Mouse (Mus musculus) embryonic facial prominence, embryonic 15.5 days (tissue): ENCODE data around the gene Ppef2. TPM values are rescaled to one million over a fixed set of nuclear protein-coding genes. Genes with fewer than 3 reads are reported as not detected.
"Not testable (repeated sequence)": the region's sequence is repeated elsewhere in the genome, so short reads cannot be mapped to it uniquely, and the experiment has no call there.

Source experiments
- ATAC-seq: fragments of 200-750 bp; cut with Nextera tagmentation; 2 replicates; pipeline ENCODE4 v1.8.0; 2017; ENCODE audit warnings: low read depth, moderate TSS enrichment; ENCODE audit not compliant: insufficient number of reproducible peaks, low FRiP score, low TSS enrichment
- H3K27ac ChIP-seq: fragments of 300-500 bp; sonication (generic); replicated peaks from 2 replicates; pipeline ENCODE4 v1.5.1; 2015; ENCODE audit warnings: mild to moderate bottlenecking, inconsistent platforms
- H3K27me3 ChIP-seq: fragments of 300-500 bp; sonication (generic); 2 replicates; pipeline ENCODE4 v1.6.1; 2015; ENCODE audit warnings: inconsistent platforms
- H3K36me3 ChIP-seq: fragments of 300-500 bp; sonication (generic); 2 replicates; pipeline ENCODE4 v1.6.1; 2015; ENCODE audit warnings: mild to moderate bottlenecking, inconsistent platforms
- H3K4me1 ChIP-seq: fragments of 300-500 bp; sonication (generic); 2 replicates; pipeline ENCODE4 v1.6.1; 2015; ENCODE audit warnings: inconsistent platforms
- H3K4me2 ChIP-seq: fragments of 300-500 bp; sonication (generic); replicated peaks from 2 replicates; pipeline ENCODE4 v1.6.1; 2015; ENCODE audit warnings: mild to moderate bottlenecking, inconsistent platforms
- H3K4me3 ChIP-seq: fragments of 300-500 bp; sonication (generic); replicated peaks from 2 replicates; pipeline ENCODE4 v1.5.1; 2015; ENCODE audit warnings: mild to moderate bottlenecking, inconsistent platforms
- H3K9ac ChIP-seq: fragments of 300-500 bp; sonication (generic); 2 replicates; pipeline ENCODE4 v1.6.1; 2015; ENCODE audit warnings: inconsistent platforms
- H3K9me3 ChIP-seq: fragments of 300-500 bp; sonication (generic); replicated peaks from 2 replicates; pipeline ENCODE4 v1.6.1; 2016; ENCODE audit warnings: inconsistent platforms
- WGBS: fragments of 180-500 bp; shearing (Covaris S2); methylation state at CpG from one replicate; pipeline ENCODE4 v1.1.7; 2015; 5-methylcytosine and 5-hydroxymethylcytosine counted together
- polyA plus RNA-seq: library from polyadenylated mRNA; unstranded; fragments of >200 nt; fragmentation: Nextera tagmentation; extraction: Ambion mirVana; gene quantifications from 2 replicates; pipeline ENCODE4 v1.2.1, GENCODE M21; 2015

Ppef2 gene
- polyA plus RNA-seq, 1 experiment from 2014 or later, result 0.07 TPM

DNA sequence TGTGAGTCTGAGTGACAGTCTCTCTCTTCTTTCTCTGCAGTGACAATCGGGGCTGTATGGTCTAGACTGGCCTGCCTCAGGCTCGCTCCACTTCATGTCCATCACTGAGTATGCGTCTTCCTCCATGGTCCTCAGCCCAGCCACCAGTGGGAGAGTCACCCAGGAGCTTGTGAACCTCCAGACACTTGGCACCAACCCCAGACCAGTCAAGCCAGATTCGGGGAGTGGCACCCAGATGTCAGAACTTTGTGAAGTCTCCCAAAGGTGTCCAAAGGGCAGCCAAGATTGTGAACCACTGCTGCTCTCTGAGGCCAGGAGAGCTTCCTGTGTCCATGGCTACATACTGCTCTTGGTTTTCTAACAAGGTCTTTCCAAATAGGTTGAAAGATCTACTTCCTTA lies 43.8 kb downstream of the Ppef2 start:
- H3K27me3 ChIP-seq, result no peaks in the 10 kb centered on the region
- H3K4me3 ChIP-seq, result no peak overlapping the region
- H3K4me2 ChIP-seq, result no peak overlapping the region
- no peaks in the 10 kb centered on the region for H3K4me1 ChIP-seq
- no peak overlapping the region for H3K9ac ChIP-seq
- 88% methylated on average over 4 of the region's 4 CpGs for WGBS
- no peaks in the 10 kb centered on the region for H3K9me3 ChIP-seq
- H3K27ac ChIP-seq, result no peak overlapping the region
- H3K36me3 ChIP-seq, result no peaks in the 10 kb centered on the region
- ATAC-seq, result no peak

DNA sequence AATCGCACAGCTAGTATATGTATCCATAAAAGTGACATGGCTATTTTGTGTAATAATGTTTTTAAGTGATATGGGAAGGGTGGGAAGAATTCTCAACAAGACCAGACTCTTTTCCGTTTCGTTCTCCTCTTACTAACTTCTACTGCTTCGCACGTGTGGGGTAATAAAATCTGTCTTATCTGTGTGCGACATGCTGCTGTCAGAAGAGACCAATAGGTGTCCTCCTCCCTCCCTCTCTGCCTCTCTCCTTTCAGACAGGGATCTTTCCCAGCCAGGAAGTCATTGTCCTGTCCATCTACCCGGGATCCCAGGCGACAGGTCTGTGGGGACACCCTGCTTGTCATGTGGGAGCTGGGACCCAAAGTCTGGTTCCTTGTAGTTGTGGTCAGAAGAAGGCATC lies 45.9 kb downstream of the Ppef2 start:
- no peak overlapping the region for H3K27ac ChIP-seq
- no peaks in the 10 kb centered on the region for H3K36me3 ChIP-seq
- no peak for ATAC-seq
- no peaks in the 10 kb centered on the region for H3K9me3 ChIP-seq
- no peak overlapping the region for H3K4me3 ChIP-seq
- no peaks in the 10 kb centered on the region for H3K4me1 ChIP-seq
- no peaks in the 10 kb centered on the region for H3K27me3 ChIP-seq
- H3K4me2 ChIP-seq, result no peak overlapping the region
- no peak overlapping the region for H3K9ac ChIP-seq
- WGBS, result 77% methylated on average over 8 of the region's 8 CpGs

- ATAC-seq, result no peak
- no peak overlapping the region for H3K4me3 ChIP-seq
- no peak overlapping the region for H3K4me2 ChIP-seq
- H3K27me3 ChIP-seq, result no peaks in the 10 kb centered on the region
- H3K9me3 ChIP-seq, result no peaks in the 10 kb centered on the region
- 82% methylated on average over 6 of the region's 6 CpGs for WGBS
- H3K4me1 ChIP-seq, result no peaks in the 10 kb centered on the region
- peaks cover 24% of the 10 kb centered on the region for H3K36me3 ChIP-seq
- no peak overlapping the region for H3K9ac ChIP-seq
- H3K27ac ChIP-seq, result no peak overlapping the region
Measured at GRCm38 (mm10) chr5:92206121-92206520, 50.0 kb downstream of the Ppef2 start.

- WGBS, result 88% methylated on average over 5 of the region's 5 CpGs
- Histone ChIP-seq H3K9ac (no peak overlapping the region), H3K27ac (no peak overlapping the region), H3K9me3 (no peaks in the 10 kb centered on the region), H3K4me1 (no peaks in the 10 kb centered on the region), H3K4me3 (no peak overlapping the region), H3K4me2 (no peak overlapping the region), H3K27me3 (no peaks in the 10 kb centered on the region), H3K36me3 (peaks cover 28% of the 10 kb centered on the region)
- no peak for ATAC-seq
Measured at GRCm38 (mm10) chr5:92205706-92206105, 50.4 kb downstream of the Ppef2 start.

- Histone ChIP-seq H3K4me1 (no peaks in the 10 kb centered on the region), H3K4me3 (no peak overlapping the region), H3K27ac (no peak overlapping the region), H3K4me2 (no peak overlapping the region), H3K9me3 (no peaks in the 10 kb centered on the region), H3K9ac (no peak overlapping the region), H3K36me3 (peaks cover 33% of the 10 kb centered on the region), H3K27me3 (no peaks in the 10 kb centered on the region)
- ATAC-seq, result no peak
- 92% methylated on average over 7 of the region's 7 CpGs for WGBS
Measured at GRCm38 (mm10) chr5:92205184-92205583, 50.9 kb downstream of the Ppef2 start.

DNA sequence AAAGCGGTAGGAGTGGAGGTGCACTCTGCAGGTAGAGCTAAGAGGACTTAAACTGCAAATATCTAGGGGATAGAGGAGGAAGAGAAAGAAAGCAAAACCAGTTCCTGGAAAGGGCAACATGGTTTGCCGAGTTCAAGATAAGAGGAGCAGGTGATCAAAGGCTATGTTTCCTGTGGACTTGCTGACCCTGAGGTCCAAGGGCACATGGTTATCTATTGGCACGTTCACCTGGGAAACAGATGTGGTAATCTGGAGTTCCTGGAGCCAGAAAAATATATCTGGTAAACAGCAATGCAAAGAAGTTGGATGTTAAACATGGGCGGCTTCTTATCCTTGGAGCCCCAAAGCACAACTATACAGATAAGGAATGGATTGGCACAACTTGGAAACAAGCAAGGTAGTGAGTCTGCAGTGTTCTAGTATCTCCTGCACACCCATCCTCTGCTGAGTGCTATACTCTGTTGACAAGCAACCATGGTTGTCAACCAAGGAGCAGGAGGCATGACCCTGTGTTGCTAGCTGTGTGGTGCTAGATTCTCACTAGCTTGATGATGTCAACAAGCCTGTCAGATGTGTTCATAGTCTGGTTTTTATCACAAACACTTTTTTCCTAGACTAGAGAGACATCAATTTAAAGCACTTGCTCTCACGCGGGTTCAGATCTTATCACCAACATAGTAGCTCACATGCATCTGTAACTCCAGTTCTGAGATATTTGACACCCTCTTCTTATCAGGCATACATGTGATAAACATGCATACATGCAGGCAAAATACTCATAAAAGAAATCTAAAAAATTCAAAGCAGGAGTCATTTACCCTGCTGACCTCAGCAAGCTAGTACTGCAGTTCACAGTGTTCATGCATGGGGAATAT lies 51.7 kb downstream of the Ppef2 start:
- Histone ChIP-seq H3K9me3 (no peaks in the 10 kb centered on the region), H3K36me3 (peaks cover 41% of the 10 kb centered on the region), H3K27me3 (no peaks in the 10 kb centered on the region), H3K27ac (no peak overlapping the region), H3K4me1 (no peaks in the 10 kb centered on the region), H3K4me2 (no peak overlapping the region), H3K9ac (no peak overlapping the region), H3K4me3 (no peak overlapping the region)
- no peak for ATAC-seq
- WGBS, result 82% methylated on average over 6 of the region's 6 CpGs

- no peaks in the 10 kb centered on the region for H3K27me3 ChIP-seq
- no peak overlapping the region for H3K4me3 ChIP-seq
- 86% methylated on average over 8 of the region's 8 CpGs for WGBS
- no peak for ATAC-seq
- no peaks in the 10 kb centered on the region for H3K9me3 ChIP-seq
- H3K4me1 ChIP-seq, result no peaks in the 10 kb centered on the region
- H3K27ac ChIP-seq, result no peak overlapping the region
- H3K36me3 ChIP-seq, result peaks cover 81% of the 10 kb centered on the region
- no peak overlapping the region for H3K4me2 ChIP-seq
- H3K9ac ChIP-seq, result no peak overlapping the region
Measured at GRCm38 (mm10) chr5:92198266-92198665, 57.8 kb downstream of the Ppef2 start.

- no peaks in the 10 kb centered on the region for H3K4me1 ChIP-seq
- H3K27ac ChIP-seq, result no peak overlapping the region
- H3K36me3 ChIP-seq, result peaks cover 85% of the 10 kb centered on the region
- H3K4me2 ChIP-seq, result no peak overlapping the region
- H3K9me3 ChIP-seq, result no peaks in the 10 kb centered on the region
- 80% methylated on average over 15 of the region's 15 CpGs for WGBS
- ATAC-seq, result no peak
- no peaks in the 10 kb centered on the region for H3K27me3 ChIP-seq
- H3K9ac ChIP-seq, result no peak overlapping the region
- H3K4me3 ChIP-seq, result no peak overlapping the region
Measured at GRCm38 (mm10) chr5:92196895-92197811, 58.9 kb downstream of the Ppef2 start.

DNA sequence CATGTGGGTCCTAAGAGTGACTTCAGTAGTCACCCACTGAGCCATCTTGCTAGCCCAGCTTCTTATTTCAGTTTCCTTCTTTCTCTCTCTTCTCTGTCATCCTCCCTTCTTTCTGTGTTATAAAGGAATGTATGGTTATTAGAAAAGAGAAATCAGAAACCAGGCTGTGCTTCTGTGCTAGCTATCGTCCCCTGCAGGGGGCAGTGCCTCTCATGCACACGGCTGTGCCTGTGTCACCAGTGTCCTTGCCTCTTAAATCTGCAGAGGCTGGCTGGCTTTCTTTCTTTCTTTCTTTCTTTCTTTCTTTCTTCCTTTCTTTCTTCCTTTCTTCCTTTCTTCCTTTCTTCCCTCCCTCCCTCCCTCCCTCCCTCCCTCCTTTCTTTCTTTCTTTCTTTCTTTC lies 60.4 kb downstream of the Ppef2 start:
- peaks cover 77% of the 10 kb centered on the region for H3K36me3 ChIP-seq
- not testable (repeated sequence) for H3K4me2 ChIP-seq, H3K4me3 ChIP-seq, H3K27ac ChIP-seq, H3K9me3 ChIP-seq, ATAC-seq, H3K27me3 ChIP-seq, H3K4me1 ChIP-seq, H3K9ac ChIP-seq
- 37% methylated on average over 2 of the region's 2 CpGs for WGBS

GRCm38 (mm10) chr5:92188881-92189483 lies 67.1 kb downstream of the Ppef2 start:
- Histone ChIP-seq H3K4me2 (no peak overlapping the region), H3K9ac (no peak overlapping the region), H3K36me3 (peaks cover 68% of the 10 kb centered on the region), H3K27ac (no peak overlapping the region), H3K27me3 (no peaks in the 10 kb centered on the region), H3K4me1 (no peaks in the 10 kb centered on the region), H3K9me3 (0 out of 2 replicates have a peak, but pooled peaks cover 4% of the 10 kb centered on the region), H3K4me3 (no peak overlapping the region)
- 97% methylated on average over 7 of the region's 7 CpGs for WGBS
- no peak for ATAC-seq
